Mouse (Mus musculus) stomach, embryonic 16.5 days (tissue): Measurements from ENCODE around the gene Kif3b. TPM values are rescaled to one million over a fixed set of nuclear protein-coding genes. Genes with fewer than 3 reads are reported as not detected.
"Not testable (repeated sequence)": the region's sequence is repeated elsewhere in the genome, so short reads cannot be mapped to it uniquely, and the experiment has no call there.

Experiments used
- ATAC-seq: fragments of 200-750 bp; cut with Nextera tagmentation; 2 replicates; pipeline ENCODE4 v1.8.0; 2017; ENCODE audit warnings: moderate number of reproducible peaks, moderate TSS enrichment; ENCODE audit not compliant: insufficient read depth, low FRiP score
- H3K27ac ChIP-seq: fragments of 300-500 bp; sonication (generic); 2 replicates; pipeline ENCODE4 v1.5.1; 2014; ENCODE audit warnings: low read length
- H3K27me3 ChIP-seq: fragments of 300-500 bp; sonication (generic); 2 replicates; pipeline ENCODE4 v1.6.1; 2014; ENCODE audit warnings: low read length, control low read depth, mixed read lengths; ENCODE audit not compliant: control insufficient read depth, insufficient read depth
- H3K36me3 ChIP-seq: fragments of 300-500 bp; sonication (generic); 2 replicates; pipeline ENCODE4 v1.6.1; 2014; ENCODE audit warnings: low read length; ENCODE audit not compliant: control insufficient read depth, insufficient read depth
- H3K4me1 ChIP-seq: fragments of 300-500 bp; sonication (generic); 2 replicates; pipeline ENCODE4 v1.6.1; 2014; ENCODE audit warnings: low read length, control low read depth, mixed read lengths; ENCODE audit not compliant: control insufficient read depth, insufficient read depth
- H3K4me2 ChIP-seq: fragments of 300-500 bp; sonication (generic); 2 replicates; pipeline ENCODE4 v1.6.1; 2014; ENCODE audit warnings: low read depth, low read length, mixed read lengths
- H3K4me3 ChIP-seq: fragments of 300-500 bp; sonication (generic); replicated peaks from 2 replicates; pipeline ENCODE4 v1.5.1; 2014; ENCODE audit warnings: mild to moderate bottlenecking, low read length
- H3K9ac ChIP-seq: fragments of 300-500 bp; sonication (generic); 2 replicates; pipeline ENCODE4 v1.6.1; 2014; ENCODE audit warnings: low read length
- H3K9me3 ChIP-seq: fragments of 300-500 bp; sonication (generic); replicated peaks from 2 replicates; pipeline ENCODE4 v1.6.1; 2016; ENCODE audit warnings: low read length, control low read depth; ENCODE audit not compliant: control insufficient read depth
- WGBS: fragments of 180-500 bp; shearing (Covaris S2); extraction: QIAGEN DNeasy Blood & Tissue Kit; methylation state at CpG from one replicate; pipeline ENCODE4 v1.1.7; 2014; 5-methylcytosine and 5-hydroxymethylcytosine counted together
- polyA plus RNA-seq: library from polyadenylated mRNA; unstranded; fragments of >200 nt; fragmentation: Nextera tagmentation; extraction: Ambion mirVana; gene quantifications from 2 replicates; pipeline ENCODE4 v1.2.1, GENCODE M21; 2015

Kif3b gene
- polyA plus RNA-seq, 1 experiment from 2014 or later = 6.7 TPM

DNA sequence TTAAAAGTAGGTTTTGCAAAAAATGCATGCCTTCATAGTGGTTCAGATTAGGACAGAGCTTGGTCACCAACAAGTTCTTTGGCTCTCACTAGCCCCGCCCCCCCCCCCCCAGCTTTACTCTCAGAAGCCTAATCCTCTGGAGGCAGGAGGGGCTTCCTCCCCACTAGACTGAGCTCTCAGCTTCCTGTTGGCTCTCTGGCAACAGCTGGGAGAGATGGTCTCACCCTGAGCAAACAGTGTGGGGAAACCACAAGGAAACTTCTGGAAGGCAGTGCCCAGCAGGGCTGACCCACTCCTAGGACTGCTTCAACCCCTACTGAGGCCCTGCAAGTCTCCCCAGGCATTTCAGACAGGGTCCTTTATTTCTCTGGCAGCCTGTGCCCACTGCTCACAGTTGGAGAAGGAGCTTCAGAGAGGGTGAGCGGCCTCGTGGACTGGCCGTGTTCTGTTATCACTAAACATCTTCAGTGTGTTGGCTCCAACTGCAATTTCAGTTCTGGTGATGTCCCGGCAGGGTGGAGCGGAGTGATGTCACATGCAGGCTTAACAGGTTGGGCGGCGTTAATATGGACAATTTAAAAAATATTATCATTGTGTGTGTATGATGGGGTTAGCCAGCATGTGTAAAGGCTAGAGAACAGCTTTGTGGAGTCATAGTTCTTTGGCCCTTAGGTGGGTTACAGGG is 20.8 kb upstream of the Kif3b start:
- not testable (repeated sequence) for H3K9ac ChIP-seq, H3K4me3 ChIP-seq, H3K4me2 ChIP-seq, H3K9me3 ChIP-seq, H3K36me3 ChIP-seq, H3K27me3 ChIP-seq
- peaks cover 18% of the 10 kb centered on the region for H3K4me1 ChIP-seq
- peak; percentile 65; the same call in 1 of the 2 replicates for ATAC-seq
- 59% methylated on average over 7 of the region's 8 CpGs for WGBS
- H3K27ac ChIP-seq = peak overlapping the region; percentile 64

DNA sequence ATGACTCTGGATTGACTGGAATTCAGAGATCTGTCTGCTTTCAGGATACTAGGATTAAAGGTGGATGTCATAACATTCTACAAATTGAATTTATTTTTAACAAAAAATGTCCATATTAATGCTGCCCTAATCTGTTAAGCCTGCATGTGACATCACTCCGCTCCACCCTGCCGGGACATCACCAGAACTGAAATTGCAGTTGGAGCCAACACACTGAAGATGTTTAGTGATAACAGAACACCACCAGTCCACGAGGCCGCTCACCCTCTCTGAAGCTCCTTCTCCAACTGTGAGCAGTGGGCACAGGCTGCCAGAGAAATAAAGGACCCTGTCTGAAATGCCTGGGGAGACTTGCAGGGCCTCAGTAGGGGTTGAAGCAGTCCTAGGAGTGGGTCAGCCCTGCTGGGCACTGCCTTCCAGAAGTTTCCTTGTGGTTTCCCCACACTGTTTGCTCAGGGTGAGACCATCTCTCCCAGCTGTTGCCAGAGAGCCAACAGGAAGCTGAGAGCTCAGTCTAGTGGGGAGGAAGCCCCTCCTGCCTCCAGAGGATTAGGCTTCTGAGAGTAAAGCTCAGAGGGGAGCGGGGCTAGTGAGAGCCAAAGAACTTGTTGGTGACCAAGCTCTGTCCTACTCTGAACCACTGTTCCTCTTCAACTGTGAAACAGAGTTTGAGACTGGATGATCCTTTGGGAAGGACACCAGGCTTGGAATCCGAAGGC is 16.9 kb upstream of the Kif3b start:
- Histone ChIP-seq H3K27ac (0 out of 2 replicates have a peak overlapping the region, but pooled peaks have one; percentile 9), H3K4me1 (peaks cover 18% of the 10 kb centered on the region)
- not testable (repeated sequence) for H3K9ac ChIP-seq, H3K4me3 ChIP-seq, H3K9me3 ChIP-seq, H3K36me3 ChIP-seq, H3K27me3 ChIP-seq, H3K4me2 ChIP-seq
- 55% methylated on average over 6 of the region's 6 CpGs for WGBS
- ATAC-seq = peak; percentile 59; the same call in 1 of the 2 replicates

DNA sequence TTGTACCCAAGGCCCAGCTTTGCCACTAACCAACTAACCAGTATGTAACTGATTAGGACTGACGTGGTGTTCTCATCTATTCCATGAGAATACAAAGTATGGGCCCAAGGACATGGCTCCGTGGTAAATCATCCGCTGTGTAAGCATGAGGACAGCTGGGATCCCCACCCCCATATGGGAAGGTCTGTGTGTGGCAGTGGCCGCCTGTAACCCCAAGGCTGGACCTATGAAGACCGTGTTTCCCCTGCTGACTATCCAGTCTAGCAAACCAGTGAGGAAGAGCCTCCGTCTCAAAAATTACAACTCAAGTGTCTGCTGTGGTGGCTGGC is 16.3 kb upstream of the Kif3b start:
- H3K4me2 ChIP-seq = no peak overlapping the region
- peaks cover 15% of the 10 kb centered on the region for H3K4me1 ChIP-seq
- H3K9ac ChIP-seq = no peak overlapping the region
- H3K27ac ChIP-seq = 0 out of 2 replicates have a peak overlapping the region, but pooled peaks have one; percentile 9
- no peaks in the 10 kb centered on the region for H3K36me3 ChIP-seq
- no peaks in the 10 kb centered on the region for H3K9me3 ChIP-seq
- ATAC-seq = peak; percentile 30; the same call in 1 of the 2 replicates
- H3K27me3 ChIP-seq = no peaks in the 10 kb centered on the region
- WGBS = 69% methylated on average over 6 of the region's 6 CpGs
- no peak overlapping the region for H3K4me3 ChIP-seq

DNA sequence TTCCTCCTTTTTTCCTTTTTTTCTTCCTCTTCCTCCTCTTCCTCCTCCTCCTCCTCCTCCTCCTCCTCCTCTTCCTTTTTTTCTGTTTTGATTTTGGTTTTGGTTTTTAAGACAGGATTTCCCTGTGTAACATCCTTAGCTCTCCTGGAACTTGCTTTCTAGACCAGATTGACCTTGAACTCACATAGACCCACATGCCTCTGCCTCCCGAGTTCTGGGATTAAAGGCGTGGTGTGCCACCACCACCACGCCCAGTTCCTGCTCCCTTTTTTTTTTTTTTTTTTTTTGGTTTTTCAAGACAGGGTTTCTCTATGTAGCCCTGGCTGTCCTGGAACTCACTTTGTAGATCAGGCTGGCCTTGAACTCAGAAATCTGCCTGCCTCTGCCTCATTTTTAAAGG is 15.6 kb upstream of the Kif3b start:
- H3K9ac ChIP-seq, H3K4me3 ChIP-seq, ATAC-seq, H3K9me3 ChIP-seq, H3K4me2 ChIP-seq, H3K27me3 ChIP-seq, H3K27ac ChIP-seq, H3K36me3 ChIP-seq: not testable (repeated sequence)
- 76% methylated on average over 3 of the region's 3 CpGs for WGBS
- peaks cover 13% of the 10 kb centered on the region for H3K4me1 ChIP-seq

DNA sequence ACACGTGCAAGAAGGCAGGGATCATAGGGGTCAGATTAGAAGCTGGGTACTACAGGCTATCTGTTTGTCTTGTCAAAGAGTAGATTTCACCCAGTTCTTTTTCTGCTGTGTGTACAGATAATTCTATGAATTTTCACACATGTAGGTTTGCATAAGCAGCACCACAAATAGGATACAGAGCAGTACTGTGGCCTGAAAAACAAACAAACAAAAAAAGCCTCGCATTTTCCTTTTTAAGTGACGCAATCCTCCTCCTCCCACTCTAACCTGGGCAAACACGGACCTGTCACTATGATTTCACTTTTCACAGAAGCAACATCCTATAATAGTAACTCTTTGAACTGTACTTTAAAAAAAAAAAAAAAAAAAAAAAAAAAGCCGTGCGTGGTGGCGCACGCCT is 14.8 kb upstream of the Kif3b start:
- no peaks in the 10 kb centered on the region for H3K9me3 ChIP-seq
- H3K27ac ChIP-seq = no peak overlapping the region
- H3K36me3 ChIP-seq = no peaks in the 10 kb centered on the region
- no peak overlapping the region for H3K4me3 ChIP-seq
- no peak for ATAC-seq
- H3K4me2 ChIP-seq = no peak overlapping the region
- no peaks in the 10 kb centered on the region for H3K27me3 ChIP-seq
- no peak overlapping the region for H3K9ac ChIP-seq
- WGBS = 86% methylated on average over 8 of the region's 8 CpGs
- H3K4me1 ChIP-seq = peaks cover 13% of the 10 kb centered on the region

DNA sequence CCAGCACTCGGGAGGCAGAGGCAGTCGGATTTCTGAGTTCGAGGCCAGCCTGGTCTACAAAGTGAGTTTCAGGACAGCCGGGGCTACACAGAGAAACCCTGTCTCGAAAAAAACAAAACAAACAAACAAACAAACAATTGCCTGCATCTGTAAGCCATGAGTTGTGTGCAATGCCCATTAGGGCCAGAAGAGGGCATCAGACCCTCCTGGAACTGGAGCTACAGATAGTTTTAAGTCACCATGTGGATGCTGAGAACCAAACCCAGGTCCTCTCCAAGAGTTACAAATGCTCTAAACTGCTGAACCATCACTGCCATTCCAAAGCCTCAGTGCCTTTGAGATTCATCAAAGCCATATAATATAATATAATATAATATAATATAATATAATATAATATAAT is 14.4 kb upstream of the Kif3b start:
- 88% methylated on average over 5 of the region's 5 CpGs for WGBS
- H3K9ac ChIP-seq, H3K27me3 ChIP-seq, H3K9me3 ChIP-seq, H3K4me3 ChIP-seq, H3K27ac ChIP-seq, H3K36me3 ChIP-seq, H3K4me2 ChIP-seq, ATAC-seq: not testable (repeated sequence)
- H3K4me1 ChIP-seq = peaks cover 13% of the 10 kb centered on the region

DNA sequence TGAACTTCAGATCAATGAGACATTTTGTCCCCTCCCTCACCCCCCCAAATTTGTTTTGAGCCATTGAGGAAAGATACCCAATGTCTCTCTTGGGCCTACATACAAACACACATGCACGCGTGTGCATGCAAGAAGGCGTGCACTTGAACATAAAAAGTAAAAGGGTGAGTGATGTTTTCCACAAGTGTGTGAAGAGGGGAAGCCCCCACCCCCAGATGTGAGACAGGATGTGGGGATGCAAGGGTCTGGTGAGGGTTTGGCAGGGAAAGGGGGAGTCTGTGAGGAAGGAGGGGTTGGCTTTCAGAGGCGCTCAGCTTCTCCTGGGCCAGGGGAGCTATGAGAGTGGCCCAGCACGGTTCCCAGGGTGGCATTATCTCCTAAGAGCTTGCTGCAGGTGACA is 12.9 kb upstream of the Kif3b start:
- no peaks in the 10 kb centered on the region for H3K9me3 ChIP-seq
- no peak overlapping the region for H3K27ac ChIP-seq
- H3K4me3 ChIP-seq = no peak overlapping the region
- H3K4me1 ChIP-seq = peaks cover 8% of the 10 kb centered on the region; the same call in 1 of the 2 replicates
- H3K36me3 ChIP-seq = no peaks in the 10 kb centered on the region
- WGBS = 87% methylated on average over 5 of the region's 5 CpGs
- no peaks in the 10 kb centered on the region for H3K27me3 ChIP-seq
- no peak overlapping the region for H3K9ac ChIP-seq
- ATAC-seq = no peak
- H3K4me2 ChIP-seq = no peak overlapping the region

DNA sequence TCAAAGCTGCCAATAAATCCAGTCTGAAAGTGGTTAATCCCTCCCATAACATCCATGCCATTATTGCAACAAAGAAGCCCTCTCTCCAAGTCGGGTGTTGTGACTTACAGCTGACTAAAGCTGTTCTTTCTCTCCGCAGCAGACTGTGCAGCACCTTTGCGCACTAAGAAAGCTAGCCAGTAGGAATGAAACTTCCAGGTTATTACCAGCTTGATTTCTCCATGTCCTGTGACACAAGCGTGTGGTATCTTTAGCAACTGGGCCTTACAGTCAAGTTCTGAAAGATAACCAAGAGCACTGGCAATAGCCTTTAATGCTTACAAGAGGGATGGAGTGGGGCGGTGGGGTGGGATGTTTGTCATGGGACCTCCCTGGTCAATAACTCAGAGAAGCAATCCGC is 7.3 kb upstream of the Kif3b start:
- H3K9ac ChIP-seq = no peak overlapping the region
- WGBS = 88% methylated on average over 6 of the region's 6 CpGs
- H3K4me2 ChIP-seq = no peak overlapping the region
- ATAC-seq = no peak
- no peaks in the 10 kb centered on the region for H3K27me3 ChIP-seq
- no peaks in the 10 kb centered on the region for H3K36me3 ChIP-seq
- H3K4me1 ChIP-seq = no peaks in the 10 kb centered on the region; the same call in 1 of the 2 replicates
- no peaks in the 10 kb centered on the region for H3K9me3 ChIP-seq
- no peak overlapping the region for H3K4me3 ChIP-seq
- H3K27ac ChIP-seq = no peak overlapping the region

DNA sequence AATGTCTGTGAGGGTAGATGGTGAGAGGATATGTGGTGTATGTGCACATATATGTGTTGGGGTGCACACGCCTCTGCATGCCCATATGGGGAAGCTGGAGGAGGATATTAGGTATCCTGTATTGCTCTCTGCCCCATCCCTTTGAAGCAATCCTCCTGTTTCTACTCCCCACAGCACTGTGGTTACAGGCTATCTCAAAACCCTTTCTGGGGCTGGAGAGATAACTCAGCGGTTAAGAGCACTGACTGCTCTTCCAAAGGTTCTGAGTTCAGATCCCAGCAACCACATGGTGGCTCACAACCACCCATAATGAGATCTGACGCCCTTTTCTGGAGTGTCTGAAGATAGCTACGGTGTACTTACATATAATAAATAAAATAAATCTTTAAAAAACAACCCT is 4.7 kb upstream of the Kif3b start:
- Histone ChIP-seq H3K4me2 (no peak overlapping the region), H3K9ac (no peak overlapping the region), H3K27me3 (no peaks in the 10 kb centered on the region), H3K4me3 (no peak overlapping the region), H3K9me3 (no peaks in the 10 kb centered on the region), H3K4me1 (no peaks in the 10 kb centered on the region; the same call in 1 of the 2 replicates), H3K36me3 (no peaks in the 10 kb centered on the region), H3K27ac (no peak overlapping the region)
- WGBS = 79% methylated on average over 4 of the region's 4 CpGs
- ATAC-seq = no peak
